Mouse (Mus musculus) ES-Bruce4 (cell line): Measurements from ENCODE around the gene Kat6b.

ENCODE experiments used
- CTCF ChIP-seq: IDR thresholded peaks from one replicate; pipeline ENCODE4 v1.8.1; 2011; ENCODE audit warnings: low read depth, low read length
- POLR2A ChIP-seq: IDR thresholded peaks from one replicate; pipeline ENCODE4 v1.8.1; 2011; ENCODE audit warnings: low read length; ENCODE audit not compliant: insufficient read depth

GRCm38 (mm10) chr14:21583051-21583450 lies 101.8 kb downstream of the Kat6b start:
- TF ChIP-seq POLR2A (no peak), CTCF (no peak)
